Mouse (Mus musculus) E14TG2a.4 (cell line): Measurements from ENCODE around the gene Dexi.

Experiments used
- CTCF ChIP-seq: conservative IDR thresholded peaks from 2 replicates; pipeline ENCODE4 v1.5.1; 2014; ENCODE audit warnings: low read length
- NANOG ChIP-seq: IDR thresholded peaks from 2 replicates; pipeline ENCODE4 v1.6.1; 2014; ENCODE audit warnings: borderline replicate concordance, low read length, mixed read lengths
- POU5F1 ChIP-seq: IDR thresholded peaks from 2 replicates; pipeline ENCODE4 v1.6.1; 2014; ENCODE audit warnings: low read length, borderline replicate concordance

DNA sequence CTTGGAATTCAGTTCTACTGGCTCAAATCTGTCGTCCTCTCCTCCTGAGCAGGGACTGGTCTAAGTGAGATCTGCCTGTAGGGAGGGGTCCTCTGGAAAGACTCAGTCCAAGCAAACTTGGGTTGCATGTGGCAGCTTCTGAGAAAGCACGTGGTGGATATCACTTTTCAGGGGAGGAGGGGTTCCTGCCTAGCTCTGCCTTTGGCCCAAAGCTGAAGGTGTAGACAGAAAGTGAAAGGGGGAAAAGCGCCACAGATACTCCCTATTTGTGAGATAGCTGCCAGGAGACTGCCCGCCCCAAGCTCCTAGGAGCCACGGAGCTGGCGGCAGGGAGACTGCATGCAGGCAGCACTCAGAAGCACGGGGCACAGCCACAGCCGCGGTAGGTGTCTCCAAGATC lies 53.4 kb downstream of the Dexi start:
- TF ChIP-seq CTCF (no peak), POU5F1 (no peak), NANOG (no peak)
